Mouse (Mus musculus): Measurements from ENCODE around the gene Arhgap24. TPM values are rescaled to one million over a fixed set of nuclear protein-coding genes. Genes with fewer than 3 reads are reported as not detected.

Arhgap24 gene
- polyA plus RNA-seq, 1 experiment, result 12.5 TPM

DNA sequence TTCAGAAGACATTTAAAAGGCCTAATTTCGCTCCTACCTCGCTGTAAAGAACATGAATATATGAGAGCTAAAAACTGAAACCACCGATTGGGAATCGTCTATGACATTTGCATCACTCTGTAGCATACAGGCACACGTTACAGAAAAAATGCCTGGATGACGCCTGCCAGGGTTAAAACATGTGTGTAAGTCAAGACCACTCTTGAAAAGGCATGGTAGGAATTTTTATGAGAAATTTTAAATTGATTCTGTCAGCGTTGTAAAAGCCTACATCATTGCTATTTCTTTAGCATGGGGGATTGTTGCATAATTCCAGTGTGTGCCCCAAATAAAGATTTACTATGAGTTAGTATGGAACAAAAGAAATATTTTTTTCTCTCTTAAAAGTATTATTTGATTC lies 286.6 kb downstream of the Arhgap24 start:
- Histone ChIP-seq H3K4me3 (no peak overlapping the region), H3K27me3 (ENCODE audit: control insufficient read depth, insufficient read depth, insufficient read length) (no peaks in the 10 kb centered on the region), H3ac (ENCODE audit: control insufficient read depth, insufficient read length) (no peak overlapping the region), H3K4me2 (ENCODE audit: low read depth) (no peak overlapping the region), H3K36me3 (ENCODE audit: control insufficient read depth, insufficient read depth) (no peaks in the 10 kb centered on the region), H3K79me2 (ENCODE audit: control insufficient read depth, insufficient read depth) (no peaks in the 10 kb centered on the region)
- TF ChIP-seq MYOG (IDR thresholded peaks at IDR 0.05; ENCODE audit: control insufficient read depth in 1 of 3, insufficient read depth in 1 of 3, insufficient read length in 2 of 3, low read depth in 2 of 3) (no peak), REST (IDR thresholded peaks at IDR 0.05; ENCODE audit: insufficient read depth, insufficient read length) (no peak), CEBPB (IDR thresholded peaks at IDR 0.05; ENCODE audit: insufficient read depth, poor library complexity, severe bottlenecking) (no peak), POLR2AphosphoS2 (IDR thresholded peaks at IDR 0.05; ENCODE audit: insufficient read length, low read depth) (no peak)

DNA sequence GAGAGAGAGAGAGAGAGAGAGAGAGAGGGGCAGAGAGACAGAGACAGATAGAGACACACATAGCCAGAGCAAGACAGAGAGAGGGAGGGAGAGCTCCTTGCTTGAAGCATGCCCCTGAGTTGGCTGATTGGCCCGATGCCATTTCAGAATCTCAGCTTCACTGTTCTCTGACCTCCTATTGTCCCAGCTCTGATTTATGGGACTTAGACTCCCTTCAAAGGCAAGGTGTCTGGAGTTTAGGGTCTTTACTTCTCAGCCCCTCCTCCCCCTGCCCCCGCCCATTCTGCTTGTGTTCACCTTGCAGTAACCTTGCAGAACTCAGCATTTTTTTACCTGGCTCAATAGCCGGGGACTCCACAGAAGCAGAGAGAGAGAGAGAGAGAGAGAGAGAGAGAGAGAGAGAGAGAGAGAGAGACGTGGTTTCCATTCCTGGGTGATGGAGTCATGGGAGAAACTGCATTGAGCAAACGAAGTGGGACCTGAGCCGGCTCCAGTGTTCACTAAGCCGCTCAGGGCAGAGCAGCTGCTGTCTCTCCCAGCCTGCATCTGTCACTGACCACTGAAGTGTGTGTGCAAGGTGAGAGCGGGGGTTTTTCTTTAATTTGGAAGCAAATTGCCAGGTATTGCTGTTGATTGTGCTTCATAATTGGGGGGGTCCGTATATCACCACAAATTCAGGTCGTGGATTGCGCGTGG lies 287.3 kb downstream of the Arhgap24 start:
- no peaks in the 10 kb centered on the region for H3K36me3 ChIP-seq (ENCODE audit: control insufficient read depth, insufficient read depth)
- no peak for TF ChIP-seq POLR2AphosphoS2 (IDR thresholded peaks at IDR 0.05; ENCODE audit: insufficient read length, low read depth)
- no peak for TF ChIP-seq USF1 (IDR thresholded peaks at IDR 0.05; ENCODE audit: low read depth)
- no peak for TF ChIP-seq REST (IDR thresholded peaks at IDR 0.05; ENCODE audit: insufficient read depth, insufficient read length)
- peak; percentile 84 to 96 (median 86) for TF ChIP-seq MYOG (IDR thresholded peaks at IDR 0.05; ENCODE audit: control insufficient read depth in 1 of 3, insufficient read depth in 1 of 3, insufficient read length in 2 of 3, low read depth in 2 of 3)
- TF ChIP-seq MYOD1 (IDR thresholded peaks at IDR 0.05; ENCODE audit: control insufficient read depth in 1 of 3, insufficient read length in 2 of 3, low read depth in 2 of 3), result peak; percentile 77 to 93 (median 86)
- TF ChIP-seq SRF (IDR thresholded peaks at IDR 0.05; ENCODE audit: control insufficient read depth, insufficient read length, low read depth), result peak; percentile 42
- peak; percentile 55 for TF ChIP-seq TCF3 (IDR thresholded peaks at IDR 0.05; ENCODE audit: insufficient read length, low read depth)
- TF ChIP-seq E2F4 (IDR thresholded peaks at IDR 0.05; ENCODE audit: insufficient read depth), result no peak
- TF ChIP-seq CEBPB (IDR thresholded peaks at IDR 0.05; ENCODE audit: insufficient read depth, poor library complexity, severe bottlenecking), result peak; percentile 30; the same call in 1 of the 2 replicates
- peak; percentile 41 for TF ChIP-seq TCF12 (IDR thresholded peaks at IDR 0.05; ENCODE audit: insufficient read depth, poor library complexity, severe bottlenecking)
- no peak for TF ChIP-seq MAX (IDR thresholded peaks at IDR 0.05; ENCODE audit: low read depth)
- TF ChIP-seq POLR2A (IDR thresholded peaks at IDR 0.05; ENCODE audit: insufficient read length, low read depth), result no peak
- H3K4me3 ChIP-seq, result no peak overlapping the region
- H3K4me2 ChIP-seq (ENCODE audit: low read depth), result peak overlapping the region; percentile 65
- H3ac ChIP-seq (ENCODE audit: control insufficient read depth, insufficient read length), result no peak overlapping the region
- H3K79me2 ChIP-seq (ENCODE audit: control insufficient read depth, insufficient read depth), result no peaks in the 10 kb centered on the region
- H3K27me3 ChIP-seq (ENCODE audit: control insufficient read depth, insufficient read depth, insufficient read length), result no peaks in the 10 kb centered on the region

DNA sequence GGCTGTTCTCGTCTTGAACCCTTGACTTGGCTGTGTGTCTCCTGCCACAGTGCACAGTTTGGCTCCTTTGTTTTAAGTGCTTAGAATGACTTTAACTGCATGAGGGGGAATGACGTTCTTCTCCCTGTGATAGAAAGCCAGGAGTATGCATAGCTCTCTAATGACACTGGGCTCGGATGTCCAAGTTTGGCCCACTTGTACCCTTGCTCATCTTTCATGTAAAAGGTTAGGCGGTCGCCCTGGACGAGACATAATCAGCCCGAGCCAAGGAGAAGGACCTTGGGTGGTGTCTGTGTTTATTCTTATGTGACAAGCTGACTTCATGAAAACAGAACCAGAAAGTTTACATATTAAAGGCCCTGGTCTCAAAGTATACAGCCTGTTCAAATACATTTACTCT lies 289.4 kb downstream of the Arhgap24 start:
- H3ac ChIP-seq (ENCODE audit: control insufficient read depth, insufficient read length), result no peak overlapping the region
- TF ChIP-seq USF1 (IDR thresholded peaks at IDR 0.05; ENCODE audit: low read depth), result no peak
- TF ChIP-seq MAX (IDR thresholded peaks at IDR 0.05; ENCODE audit: low read depth), result no peak
- TF ChIP-seq TCF3 (IDR thresholded peaks at IDR 0.05; ENCODE audit: insufficient read length, low read depth), result no peak
- H3K4me2 ChIP-seq (ENCODE audit: low read depth), result no peak overlapping the region
- no peak overlapping the region for H3K4me3 ChIP-seq
- no peaks in the 10 kb centered on the region for H3K79me2 ChIP-seq (ENCODE audit: control insufficient read depth, insufficient read depth)
- no peaks in the 10 kb centered on the region for H3K36me3 ChIP-seq (ENCODE audit: control insufficient read depth, insufficient read depth)
- H3K27me3 ChIP-seq (ENCODE audit: control insufficient read depth, insufficient read depth, insufficient read length), result no peaks in the 10 kb centered on the region

DNA sequence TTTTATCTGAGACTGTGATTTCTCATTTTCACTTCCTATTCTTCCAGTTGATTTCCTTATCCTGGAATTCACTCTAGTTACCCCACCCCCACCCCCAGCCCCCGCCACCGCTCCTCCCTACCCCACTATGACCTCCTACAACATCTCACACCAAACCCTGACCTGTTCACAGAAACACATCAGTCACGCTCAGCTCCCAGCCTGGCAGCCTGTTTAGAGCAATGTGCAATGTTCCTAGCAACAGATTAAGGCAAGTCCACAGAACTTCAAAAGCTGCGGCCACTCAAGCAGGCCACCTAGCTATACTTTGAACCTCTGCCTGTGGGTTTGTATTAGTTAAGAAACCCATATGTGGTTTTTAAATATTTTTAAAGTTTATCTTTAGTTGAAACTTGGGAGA lies 293.3 kb downstream of the Arhgap24 start:
- H3K4me3 ChIP-seq, result no peak overlapping the region
- H3ac ChIP-seq (ENCODE audit: control insufficient read depth, insufficient read length), result no peak overlapping the region
- H3K4me2 ChIP-seq (ENCODE audit: low read depth), result no peak overlapping the region
- no peaks in the 10 kb centered on the region for H3K36me3 ChIP-seq (ENCODE audit: control insufficient read depth, insufficient read depth)
- no peaks in the 10 kb centered on the region for H3K27me3 ChIP-seq (ENCODE audit: control insufficient read depth, insufficient read depth, insufficient read length)
- TF ChIP-seq TCF3 (IDR thresholded peaks at IDR 0.05; ENCODE audit: insufficient read length, low read depth) (no peak), MAX (IDR thresholded peaks at IDR 0.05; ENCODE audit: low read depth) (no peak), REST (IDR thresholded peaks at IDR 0.05; ENCODE audit: insufficient read depth, insufficient read length) (no peak), E2F4 (IDR thresholded peaks at IDR 0.05; ENCODE audit: insufficient read depth) (no peak), MYOD1 (IDR thresholded peaks at IDR 0.05; ENCODE audit: control insufficient read depth in 1 of 3, insufficient read length in 2 of 3, low read depth in 2 of 3) (no peak)
- H3K79me2 ChIP-seq (ENCODE audit: control insufficient read depth, insufficient read depth), result no peaks in the 10 kb centered on the region

DNA sequence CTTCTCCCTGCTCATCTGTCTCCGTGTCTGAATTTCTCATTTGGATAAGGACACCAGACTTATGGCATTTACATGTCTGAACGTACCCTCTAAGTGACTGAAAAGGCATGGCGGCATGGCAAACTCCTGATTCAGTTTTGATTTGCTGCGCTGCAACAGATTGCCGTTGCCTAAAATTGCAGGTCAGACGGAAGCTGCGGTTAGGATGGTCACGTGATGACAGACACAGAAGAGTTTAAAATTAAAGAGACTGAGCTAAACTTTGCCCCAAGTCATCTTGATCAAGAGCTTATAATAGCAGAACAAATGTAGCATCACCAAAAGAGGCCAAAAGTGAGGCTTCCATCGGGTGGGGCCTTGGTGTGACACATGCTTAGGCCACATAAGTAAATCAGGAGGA lies 296.1 kb downstream of the Arhgap24 start:
- Histone ChIP-seq H3K4me3 (no peak overlapping the region), H3K27me3 (ENCODE audit: control insufficient read depth, insufficient read depth, insufficient read length) (no peaks in the 10 kb centered on the region), H3K79me2 (ENCODE audit: control insufficient read depth, insufficient read depth) (no peaks in the 10 kb centered on the region), H3ac (ENCODE audit: control insufficient read depth, insufficient read length) (no peak overlapping the region), H3K4me2 (ENCODE audit: low read depth) (peak overlapping the region; percentile 41), H3K36me3 (ENCODE audit: control insufficient read depth, insufficient read depth) (no peaks in the 10 kb centered on the region)
- TF ChIP-seq MYOD1 (IDR thresholded peaks at IDR 0.05; ENCODE audit: control insufficient read depth in 1 of 3, insufficient read length in 2 of 3, low read depth in 2 of 3), result no peak
- no peak for TF ChIP-seq USF1 (IDR thresholded peaks at IDR 0.05; ENCODE audit: low read depth)
- TF ChIP-seq MYOG (IDR thresholded peaks at IDR 0.05; ENCODE audit: control insufficient read depth in 1 of 3, insufficient read depth in 1 of 3, insufficient read length in 2 of 3, low read depth in 2 of 3), result no peak
- no peak for TF ChIP-seq POLR2AphosphoS2 (IDR thresholded peaks at IDR 0.05; ENCODE audit: insufficient read length, low read depth)
- no peak for TF ChIP-seq POLR2A (IDR thresholded peaks at IDR 0.05; ENCODE audit: insufficient read length, low read depth)
- TF ChIP-seq MAX (IDR thresholded peaks at IDR 0.05; ENCODE audit: low read depth), result no peak
- TF ChIP-seq REST (IDR thresholded peaks at IDR 0.05; ENCODE audit: insufficient read depth, insufficient read length), result no peak
- no peak for TF ChIP-seq SRF (IDR thresholded peaks at IDR 0.05; ENCODE audit: control insufficient read depth, insufficient read length, low read depth)
- no peak for TF ChIP-seq TCF3 (IDR thresholded peaks at IDR 0.05; ENCODE audit: insufficient read length, low read depth)
- TF ChIP-seq TCF12 (IDR thresholded peaks at IDR 0.05; ENCODE audit: insufficient read depth, poor library complexity, severe bottlenecking), result no peak
- TF ChIP-seq E2F4 (IDR thresholded peaks at IDR 0.05; ENCODE audit: insufficient read depth), result no peak
- no peak for TF ChIP-seq CEBPB (IDR thresholded peaks at IDR 0.05; ENCODE audit: insufficient read depth, poor library complexity, severe bottlenecking)

Data from myocyte (in vitro differentiated cells).